Comparison of ENCODE assay signal across 8 mouse cellular contexts in genomic region chr1:74361812-74362211, GRCm38 (mm10). TPM values are rescaled to one million over a fixed set of nuclear protein-coding genes. Genes with fewer than 3 reads are reported as not detected.
DNase-seq lines count a peak whose midpoint lies in the region; ATAC-seq and TF ChIP-seq lines count a peak whose summit lies in the region.

Catip (plus strand) TSS chr1:74362108.

- no peak within 1 kb of the TSS for H3K27ac ChIP-seq in hindbrain, embryonic 13.5 days
- no peak within 1 kb of the TSS for H3K27ac ChIP-seq in lung, postnatal 0 days (ENCODE audit: low read length)

- no peaks in the 10 kb centered on the region for H3K36me3 ChIP-seq in hindbrain, embryonic 13.5 days
- no peaks in the 10 kb centered on the region for H3K36me3 ChIP-seq in lung, postnatal 0 days (ENCODE audit: insufficient read depth, low read length)

- no peak within 1 kb of the TSS for H3K4me3 ChIP-seq in hindbrain, embryonic 13.5 days
- no peak within 1 kb of the TSS for H3K4me3 ChIP-seq in lung, postnatal 0 days (ENCODE audit: low read depth, low read length)

- no peak within 1 kb of the TSS for H3K9ac ChIP-seq in hindbrain, embryonic 13.5 days
- H3K9ac ChIP-seq in lung, postnatal 0 days (replicated peaks; ENCODE audit: low read depth): no peak within 1 kb of the TSS

- TF ChIP-seq EP300 in lung, postnatal 0 days (IDR thresholded peaks at IDR 0.05): no peak

- H3K9me3 ChIP-seq in hindbrain, embryonic 13.5 days: no peaks in the 10 kb centered on the region
- H3K9me3 ChIP-seq in lung, postnatal 0 days (ENCODE audit: low read length): no peaks in the 10 kb centered on the region

- peak; percentile 38 for ATAC-seq in activated CD4-positive, CD25-positive, alpha-beta regulatory T cell, adult 4 months
- peak; percentile 59 for ATAC-seq in hindbrain, embryonic 13.5 days (ENCODE audit: low FRiP score)
- peak; percentile 87 for ATAC-seq in lung, postnatal 0 days

- peaks cover 3% of the 10 kb centered on the region; the same call in 1 of the 2 replicates for H3K4me1 ChIP-seq in hindbrain, embryonic 13.5 days (replicated peaks)
- H3K4me1 ChIP-seq in lung, postnatal 0 days (ENCODE audit: insufficient read depth, low read depth, low read length): no peaks in the 10 kb centered on the region

- peak; percentile 90 for TF ChIP-seq CTCF in lung, postnatal 0 days (IDR thresholded peaks at IDR 0.05)

- no peaks in the 10 kb centered on the region for H3K27me3 ChIP-seq in hindbrain, embryonic 13.5 days
- H3K27me3 ChIP-seq in lung, postnatal 0 days (replicated peaks; ENCODE audit: insufficient read depth, low read length): no peaks in the 10 kb centered on the region

- peak; percentile 86 to 90 for DNase-seq in cerebellum, postnatal 14 days
- peak; percentile 66 to 70 for DNase-seq in frontal cortex, postnatal 14 days (ENCODE audit: low spot score in 2 of 2)
- peak; percentile 88 for DNase-seq in layer of hippocampus, adult 9-11 months
- peak; percentile 96 for DNase-seq in lung, postnatal 0 days (ENCODE audit: low spot score)
- DNase-seq in ovary, postnatal 36 days (ENCODE audit: low spot score): peak; percentile 51
- DNase-seq in urinary bladder, postnatal 36 days (ENCODE audit: low spot score in 2 of 2): peak; percentile 62 to 72

- 2% methylated on average over 2 of the region's 2 CpGs for WGBS in hindbrain, embryonic 13.5 days
- 4% methylated on average over 2 of the region's 2 CpGs for WGBS in lung, postnatal 0 days

- no peak within 1 kb of the TSS for H3K4me2 ChIP-seq in hindbrain, embryonic 13.5 days
- no peak within 1 kb of the TSS for H3K4me2 ChIP-seq in lung, postnatal 0 days (replicated peaks; ENCODE audit: low read depth, low read length)

RNA-seq across cellular contexts. Expression of gene Catip, which starts in this region (rescaled TPM):
- not detected for polyA plus RNA-seq in activated CD4-positive, CD25-positive, alpha-beta regulatory T cell, adult 4 months (2017; shearing (Covaris generic))
- polyA plus RNA-seq in hindbrain, embryonic 13.5 days (2015; fragmentation: Nextera tagmentation; extraction: Ambion mirVana): 0.80 and 1.6 TPM in 2 replicates
- polyA plus RNA-seq in lung, postnatal 0 days (2015; fragmentation: Nextera tagmentation; extraction: Ambion mirVana): 3.4 and 5.1 TPM in 2 replicates

Comparison
In these comparisons a context has a peak if more than half of its experiments do, and no peak if none do; other contexts are left out.
1. Peak in ATAC-seq in activated CD4-positive, CD25-positive, alpha-beta regulatory T cell, adult 4 months; RNA of the gene not detected or under 1 TPM.